Mouse (Mus musculus) CD8-positive naive resting alpha-beta T cell, adult 2 months (primary cell): ENCODE results near the gene E130308A19Rik.

Source experiments
- DNase-seq, 2 experiments: peaks; one replicate each; pipeline ENCODE4 v3.0.0; 2022; ENCODE audit warnings: low read depth in 2 of 2, low spot score in 2 of 2

Gene E130308A19Rik

DNA sequence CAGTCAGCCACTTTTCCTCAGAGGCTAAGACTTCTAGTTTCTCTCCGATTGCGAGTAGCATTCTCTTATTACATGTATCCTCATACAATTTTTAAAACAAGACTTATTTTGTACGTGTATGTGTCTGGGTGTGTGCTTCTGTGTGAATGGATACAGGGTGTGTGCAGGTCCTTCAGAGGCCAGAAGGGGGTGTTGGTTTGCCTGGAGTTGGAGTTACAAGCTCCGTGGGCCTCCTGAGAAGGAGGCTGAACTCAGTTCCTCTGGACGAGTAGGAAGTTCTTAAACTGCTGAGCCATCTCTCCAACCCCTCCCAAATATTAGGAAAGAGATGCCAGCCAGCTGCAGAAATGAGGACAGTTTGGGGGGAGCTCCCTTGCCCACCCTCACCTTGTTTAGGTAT, 182.4 kb downstream of the E130308A19Rik start:
- DNase-seq, result no peak
